Mouse (Mus musculus) limb, embryonic 15.5 days (tissue): ENCODE data around the gene Gm20449. TPM values are rescaled to one million over a fixed set of nuclear protein-coding genes. Genes with fewer than 3 reads are reported as not detected.
"Not testable (repeated sequence)": the region's sequence is repeated elsewhere in the genome, so short reads cannot be mapped to it uniquely, and the experiment has no call there.

Source experiments
- ATAC-seq: fragments of 200-750 bp; cut with Nextera tagmentation; 2 replicates; pipeline ENCODE4 v1.8.0; 2017; ENCODE audit warnings: low read depth, moderate TSS enrichment; ENCODE audit not compliant: insufficient number of reproducible peaks, low FRiP score, low TSS enrichment
- H3K27ac ChIP-seq: fragments of 300-500 bp; sonication (generic); 2 replicates; pipeline ENCODE4 v1.5.1; 2015; ENCODE audit warnings: moderate library complexity, mild to moderate bottlenecking, inconsistent platforms
- H3K27me3 ChIP-seq: fragments of 300-500 bp; sonication (generic); 2 replicates; pipeline ENCODE4 v1.6.1; 2015; ENCODE audit warnings: inconsistent platforms
- H3K36me3 ChIP-seq: fragments of 300-500 bp; sonication (generic); 2 replicates; pipeline ENCODE4 v1.6.1; 2015; ENCODE audit warnings: inconsistent platforms
- H3K4me1 ChIP-seq: fragments of 300-500 bp; sonication (generic); 2 replicates; pipeline ENCODE4 v1.6.1; 2015; ENCODE audit warnings: inconsistent platforms
- H3K4me2 ChIP-seq: fragments of 300-500 bp; sonication (generic); 2 replicates; pipeline ENCODE4 v1.6.1; 2015; ENCODE audit warnings: mild to moderate bottlenecking, inconsistent platforms
- H3K4me3 ChIP-seq: fragments of 300-500 bp; sonication (generic); 2 replicates; pipeline ENCODE4 v1.5.1; 2015; ENCODE audit warnings: mild to moderate bottlenecking, inconsistent platforms
- H3K9ac ChIP-seq: fragments of 300-500 bp; sonication (generic); 2 replicates; pipeline ENCODE4 v1.6.1; 2015; ENCODE audit warnings: inconsistent platforms
- H3K9me3 ChIP-seq: fragments of 300-500 bp; sonication (generic); 2 replicates; pipeline ENCODE4 v1.6.1; 2016; ENCODE audit warnings: inconsistent platforms
- WGBS: fragments of 180-500 bp; shearing (Covaris S2); methylation state at CpG from one replicate; pipeline ENCODE4 v1.1.7; 2015; 5-methylcytosine and 5-hydroxymethylcytosine counted together
- polyA plus RNA-seq: library from polyadenylated mRNA; unstranded; fragments of >200 nt; fragmentation: Nextera tagmentation; extraction: Ambion mirVana; gene quantifications from 2 replicates; pipeline ENCODE4 v1.2.1, GENCODE M21; 2015

Gm20449 gene
- 0.13 and 0.16 TPM in 2 replicates for polyA plus RNA-seq

- peak within 1 kb of the TSS; percentile 85 for H3K4me2 ChIP-seq
- H3K27me3 ChIP-seq, result no peaks in the 10 kb centered on the region
- WGBS, result under 1% methylated on average over 18 of the region's 18 CpGs
- H3K36me3 ChIP-seq, result peaks cover 12% of the 10 kb centered on the region; the same call in 1 of the 2 replicates
- peak within 1 kb of the TSS; percentile 31 for H3K9ac ChIP-seq
- no peaks in the 10 kb centered on the region for H3K9me3 ChIP-seq
- peak within 1 kb of the TSS; percentile 73 for H3K4me3 ChIP-seq
- no peaks in the 10 kb centered on the region for H3K4me1 ChIP-seq
- peak within 1 kb of the TSS; percentile 82 for H3K27ac ChIP-seq
- peak; percentile 95 for ATAC-seq
Measured at GRCm38 (mm10) chr7:41499389-41500049, at the start of gene Gm20449, which contains the start of gene AW146154. Gene Gm20449 (minus strand): TSS chr7:41499417. Gene AW146154 (minus strand): TSS chr7:41499890.

- 89% methylated on average over 3 of the region's 3 CpGs for WGBS
- H3K27me3 ChIP-seq, result no peaks in the 10 kb centered on the region
- ATAC-seq, result no peak
Measured at GRCm38 (mm10) chr7:41512672-41513071, 13.5 kb upstream of the Gm20449 start.

DNA sequence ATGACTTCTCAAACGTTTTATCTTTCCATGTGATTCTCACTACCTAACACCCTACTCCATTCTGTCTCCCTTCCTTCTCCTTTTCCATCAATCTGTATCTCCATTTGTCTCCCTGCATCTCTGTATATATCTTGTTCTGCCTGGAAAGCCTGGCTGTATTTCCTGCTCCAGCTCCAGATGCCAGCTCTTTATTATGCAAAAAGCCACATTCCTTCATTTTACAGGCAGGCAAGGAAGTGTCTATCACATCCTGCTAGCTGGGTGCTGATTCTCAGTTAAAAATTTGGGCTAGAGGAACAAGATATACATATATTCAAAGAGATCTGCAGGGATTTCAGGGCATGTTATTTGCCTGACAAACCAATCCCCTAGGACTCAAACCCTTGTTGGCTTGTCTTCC, 13.0 kb upstream of the Gm20449 start:
- Histone ChIP-seq H3K36me3 (no peaks in the 10 kb centered on the region), H3K9me3 (no peaks in the 10 kb centered on the region), H3K9ac (no peak overlapping the region), H3K27ac (no peak overlapping the region), H3K27me3 (no peaks in the 10 kb centered on the region), H3K4me3 (no peak overlapping the region), H3K4me1 (no peaks in the 10 kb centered on the region), H3K4me2 (no peak overlapping the region)
- 7% methylated on average over 1 of the region's 1 CpGs for WGBS
- ATAC-seq, result no peak

More at GRCm38 (mm10) chr7:41512672-41513071, 13.5 kb upstream of the Gm20449 start:
- H3K27ac ChIP-seq, result no peak overlapping the region
- H3K4me2 ChIP-seq, result no peak overlapping the region
- no peaks in the 10 kb centered on the region for H3K36me3 ChIP-seq
- H3K9ac ChIP-seq, result no peak overlapping the region
- H3K4me1 ChIP-seq, result no peaks in the 10 kb centered on the region
- H3K4me3 ChIP-seq, result no peak overlapping the region
- H3K9me3 ChIP-seq, result no peaks in the 10 kb centered on the region

DNA sequence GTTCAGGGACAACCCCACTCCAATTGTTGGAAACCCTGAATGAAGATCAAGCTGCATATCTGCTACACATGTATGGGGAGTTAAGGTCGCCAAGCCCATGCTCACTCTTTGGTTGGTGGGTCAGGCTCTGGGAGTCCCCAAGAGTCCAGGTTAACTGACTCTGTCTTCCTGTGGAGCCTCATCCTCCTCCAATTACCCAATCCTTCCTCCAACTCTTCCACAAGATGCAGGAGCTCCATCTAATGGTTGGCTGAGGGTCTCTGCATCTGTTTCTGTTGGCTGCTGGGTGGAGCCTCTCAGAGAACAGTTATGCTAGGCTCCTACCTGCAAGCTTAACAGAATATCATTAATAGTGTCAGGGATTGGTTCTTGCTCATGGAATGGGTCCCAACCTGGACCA, 3.2 kb upstream of the Gm20449 start:
- Histone ChIP-seq H3K9me3 (no peaks in the 10 kb centered on the region), H3K4me1 (no peaks in the 10 kb centered on the region), H3K4me2 (no peak overlapping the region), H3K27me3 (no peaks in the 10 kb centered on the region), H3K27ac (no peak overlapping the region), H3K9ac (no peak overlapping the region), H3K4me3 (no peak overlapping the region), H3K36me3 (no peaks in the 10 kb centered on the region)
- WGBS, result 45% methylated on average over 1 of the region's 1 CpGs
- no peak for ATAC-seq

- ATAC-seq, result no peak
- WGBS, result 20% methylated on average over 22 of the region's 22 CpGs
Measured at GRCm38 (mm10) chr7:41500151-41500934, 1.1 kb upstream of the Gm20449 start.

DNA sequence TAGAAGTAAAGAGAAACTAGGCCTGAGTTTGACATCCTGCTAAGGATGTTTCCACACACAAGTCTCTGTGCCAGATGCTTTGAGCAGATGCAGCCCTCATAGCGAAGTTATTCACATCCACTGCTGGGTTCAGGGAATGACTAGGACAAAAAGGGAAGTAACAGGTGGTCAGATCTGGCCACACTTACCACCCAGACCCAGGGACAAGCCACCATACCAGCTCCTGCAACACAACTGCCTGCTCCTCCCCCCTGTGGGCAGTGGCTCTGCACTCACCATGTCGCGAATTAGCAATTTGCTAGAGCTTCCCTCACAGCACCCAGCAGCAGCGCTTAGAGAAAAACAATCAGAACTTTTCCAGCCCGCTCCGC, 214 bp downstream of the Gm20449 start:
- not testable (repeated sequence) for H3K27me3 ChIP-seq, H3K9me3 ChIP-seq, H3K4me1 ChIP-seq
- peaks cover 14% of the 10 kb centered on the region; the same call in 1 of the 2 replicates for H3K36me3 ChIP-seq
- H3K4me2 ChIP-seq, result peak overlapping the region; percentile 85
- H3K4me3 ChIP-seq, result peak overlapping the region; percentile 73
- peak overlapping the region; percentile 31; the same call in 1 of the 2 replicates for H3K9ac ChIP-seq
- WGBS, result 1% methylated on average over 6 of the region's 6 CpGs
- ATAC-seq, result peak; percentile 52; the same call in 1 of the 2 replicates
- H3K27ac ChIP-seq, result peak overlapping the region; percentile 76

More at GRCm38 (mm10) chr7:41500151-41500934, 1.1 kb upstream of the Gm20449 start:
- Histone ChIP-seq H3K9me3 (no peaks in the 10 kb centered on the region), H3K9ac (peak overlapping the region; percentile 31; the same call in 1 of the 2 replicates), H3K4me2 (peak overlapping the region; percentile 85), H3K4me1 (no peaks in the 10 kb centered on the region), H3K36me3 (peaks cover 4% of the 10 kb centered on the region; the same call in 1 of the 2 replicates), H3K27ac (0 out of 2 replicates have a peak overlapping the region, but pooled peaks have one; percentile 82), H3K27me3 (no peaks in the 10 kb centered on the region), H3K4me3 (peak overlapping the region; percentile 73)

DNA sequence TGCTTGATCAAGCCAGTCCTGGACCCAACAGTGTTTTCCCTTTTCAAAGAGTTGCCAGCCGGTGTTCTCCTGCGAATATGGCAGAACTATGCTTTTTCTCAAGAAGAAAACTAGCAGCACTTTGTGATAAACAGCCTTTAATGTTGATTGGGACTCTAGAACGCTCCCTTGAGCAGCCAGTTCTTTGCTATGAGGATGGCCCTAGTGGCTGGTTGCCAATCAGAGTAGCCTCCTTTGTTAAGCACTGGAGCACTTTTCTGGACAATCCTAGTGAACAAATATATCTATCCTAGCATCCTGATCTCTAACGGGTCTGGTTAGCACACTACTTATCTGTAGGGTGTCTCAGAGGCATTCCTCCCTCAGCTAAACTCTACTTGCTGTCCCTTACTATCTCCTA, 753 bp downstream of the Gm20449 start:
- WGBS, result 74% methylated on average over 4 of the region's 4 CpGs
- H3K9ac ChIP-seq, ATAC-seq: not testable (repeated sequence)

DNA sequence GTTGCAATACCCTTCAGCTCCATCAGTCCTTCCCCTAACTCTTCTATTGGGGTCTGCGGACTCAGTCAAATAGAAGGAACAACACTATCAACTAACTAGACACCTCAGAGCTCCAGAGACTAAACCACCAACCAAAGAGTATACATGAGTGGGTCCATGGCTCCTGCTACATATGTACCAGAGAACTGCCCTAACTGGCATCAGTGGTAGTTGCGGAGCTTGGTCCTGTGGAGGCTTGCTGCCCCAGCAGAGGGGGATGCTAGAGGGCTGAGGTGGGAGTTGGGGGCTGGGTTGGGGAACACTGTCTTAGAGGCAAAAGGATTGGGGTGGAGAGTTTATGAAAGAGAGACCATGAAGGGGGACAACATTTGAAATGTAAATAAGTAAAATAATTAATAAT, 1.3 kb downstream of the Gm20449 start:
- Histone ChIP-seq H3K27ac (no peak overlapping the region), H3K4me1 (no peaks in the 10 kb centered on the region), H3K4me3 (no peak overlapping the region), H3K9me3 (no peaks in the 10 kb centered on the region; the same call in 1 of the 2 replicates), H3K4me2 (no peak overlapping the region), H3K9ac (no peak overlapping the region), H3K36me3 (peaks cover 14% of the 10 kb centered on the region; the same call in 1 of the 2 replicates), H3K27me3 (no peaks in the 10 kb centered on the region)
- 95% methylated on average over 2 of the region's 2 CpGs for WGBS
- no peak for ATAC-seq

More for the DNA sequence above, 753 bp downstream of the Gm20449 start:
- not testable (repeated sequence) for H3K4me1 ChIP-seq, H3K27me3 ChIP-seq, H3K27ac ChIP-seq, H3K9me3 ChIP-seq
- H3K36me3 ChIP-seq, result peaks cover 14% of the 10 kb centered on the region; the same call in 1 of the 2 replicates
- H3K4me3 ChIP-seq, result peak overlapping the region; percentile 73
- peak overlapping the region; percentile 85 for H3K4me2 ChIP-seq

DNA sequence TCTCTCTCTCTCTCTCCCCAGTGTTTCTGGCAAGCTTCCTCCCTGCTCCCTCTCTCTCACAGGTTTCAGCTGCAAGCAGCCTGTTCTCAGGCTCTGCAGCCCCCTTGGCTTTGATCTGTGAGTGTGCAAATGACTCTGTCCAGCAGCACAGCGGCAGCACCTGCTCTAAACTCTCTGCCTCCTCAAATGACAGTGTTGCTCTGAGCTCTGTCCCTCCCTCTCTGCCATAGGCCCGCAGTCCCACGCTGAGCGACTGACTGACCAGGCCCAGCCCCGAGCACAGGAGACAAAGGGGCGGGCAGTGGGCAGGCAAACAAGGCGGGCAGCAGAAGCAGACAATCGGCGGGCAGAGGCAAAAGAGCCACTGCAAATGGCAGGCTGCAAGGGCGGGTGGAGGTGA, 47.4 kb downstream of the Gm20449 start:
- Histone ChIP-seq H3K4me2 (no peak overlapping the region), H3K27ac (no peak overlapping the region), H3K9ac (no peak overlapping the region), H3K36me3 (no peaks in the 10 kb centered on the region), H3K4me1 (no peaks in the 10 kb centered on the region), H3K9me3 (no peaks in the 10 kb centered on the region; the same call in 1 of the 2 replicates), H3K27me3 (no peaks in the 10 kb centered on the region), H3K4me3 (no peak overlapping the region)
- no peak for ATAC-seq
- WGBS, result 5% methylated on average over 10 of the region's 10 CpGs

GRCm38 (mm10) chr7:41448596-41448995, 50.6 kb downstream of the Gm20449 start, which contains the start of gene Vmn2r57:
Gene Vmn2r57 (minus strand): TSS chr7:41448696.
- not testable (repeated sequence) for H3K9me3 ChIP-seq, H3K27ac ChIP-seq, ATAC-seq, H3K4me1 ChIP-seq, H3K36me3 ChIP-seq, H3K27me3 ChIP-seq, H3K9ac ChIP-seq, H3K4me3 ChIP-seq, H3K4me2 ChIP-seq
- WGBS, result 76% methylated on average over 1 of the region's 1 CpGs

- WGBS, result 73% methylated on average over 4 of the region's 4 CpGs
- Histone ChIP-seq H3K4me3 (no peak overlapping the region), H3K9me3 (no peaks in the 10 kb centered on the region), H3K4me1 (0 out of 2 replicates have a peak, but pooled peaks cover 2% of the 10 kb centered on the region), H3K27ac (no peak overlapping the region), H3K36me3 (no peaks in the 10 kb centered on the region), H3K9ac (no peak overlapping the region), H3K27me3 (no peaks in the 10 kb centered on the region), H3K4me2 (no peak overlapping the region)
- no peak for ATAC-seq
Measured at GRCm38 (mm10) chr7:41394130-41394529, 105.1 kb downstream of the Gm20449 start.
